In the genomic region with DNA sequence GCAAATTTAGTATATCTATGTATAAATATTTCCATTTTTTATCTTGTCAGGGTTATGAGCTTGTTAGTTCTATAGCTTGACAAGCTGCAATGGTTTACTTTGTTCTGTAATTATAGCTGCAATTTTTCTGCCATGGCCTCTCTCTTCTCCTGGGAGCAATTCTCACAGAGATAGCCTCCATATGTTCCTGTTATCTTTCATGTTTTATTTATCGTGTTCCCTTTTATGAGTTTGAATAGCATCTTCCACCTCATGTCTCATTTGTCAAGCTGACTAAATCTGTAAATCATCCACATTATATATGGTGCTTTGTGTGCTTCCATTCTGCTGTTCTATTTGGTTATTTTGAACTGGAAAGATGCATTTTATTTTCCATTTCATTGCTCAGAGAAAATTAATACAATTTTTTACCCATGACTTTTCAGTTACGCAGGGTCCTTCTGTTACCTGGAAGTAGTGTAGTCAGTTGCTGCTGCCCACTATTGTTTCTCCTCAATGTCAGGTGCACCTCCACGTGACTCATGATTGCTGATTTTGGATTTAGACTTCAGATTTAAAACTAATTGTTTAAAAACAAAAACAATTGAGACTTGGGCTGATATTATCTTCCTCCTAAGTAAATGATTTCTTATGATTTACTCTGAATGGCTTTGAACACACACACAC, we compare ENCODE assay signal across 11 mouse cellular contexts.
"Had no signal": no experiment of that assay in that cellular context is flagged by ENCODE, and none has a peak within 500 bp of the region (broad histone marks: within the 10 kb centered on the region; RNA-seq: fewer than 3 reads in every experiment).

No protein-coding gene starts in this region.

- H3K4me3 ChIP-seq: layer of hippocampus, adult 2 months; limb, embryonic 12.5 days; liver, embryonic 13.5 days; lung, embryonic 15.5 days; midbrain, embryonic 13.5 days had no signal

- ATAC-seq: liver, postnatal 0 days; midbrain, embryonic 13.5 days had no signal

- H3K9ac ChIP-seq: limb, embryonic 12.5 days; liver, embryonic 13.5 days; liver, postnatal 0 days; lung, embryonic 15.5 days; midbrain, embryonic 13.5 days had no signal

- H3K9me3 ChIP-seq: limb, embryonic 12.5 days; liver, embryonic 13.5 days; lung, embryonic 15.5 days; midbrain, embryonic 13.5 days had no signal

- H3K27me3 ChIP-seq: limb, embryonic 12.5 days; liver, embryonic 13.5 days; lung, embryonic 15.5 days; midbrain, embryonic 13.5 days had no signal

- H3K4me1 ChIP-seq: limb, embryonic 12.5 days; liver, embryonic 13.5 days; lung, embryonic 15.5 days; midbrain, embryonic 13.5 days had no signal

- H3K27ac ChIP-seq: layer of hippocampus, adult 2 months; limb, embryonic 12.5 days; liver, embryonic 13.5 days; lung, embryonic 15.5 days; midbrain, embryonic 13.5 days; stomach, postnatal 0 days had no signal

- H3K36me3 ChIP-seq: limb, embryonic 12.5 days; liver, embryonic 13.5 days; lung, embryonic 15.5 days; midbrain, embryonic 13.5 days had no signal

- H3K4me2 ChIP-seq: limb, embryonic 12.5 days; liver, embryonic 13.5 days; lung, embryonic 15.5 days; midbrain, embryonic 13.5 days had no signal

- DNase-seq: kidney, adult 8-10 months; kidney, postnatal 4 days; liver; liver, embryonic 13.5 days; liver, postnatal 0 days; thymus, postnatal 4 days had no signal
